Mouse (Mus musculus): ENCODE data around the gene Pld4.

DNA sequence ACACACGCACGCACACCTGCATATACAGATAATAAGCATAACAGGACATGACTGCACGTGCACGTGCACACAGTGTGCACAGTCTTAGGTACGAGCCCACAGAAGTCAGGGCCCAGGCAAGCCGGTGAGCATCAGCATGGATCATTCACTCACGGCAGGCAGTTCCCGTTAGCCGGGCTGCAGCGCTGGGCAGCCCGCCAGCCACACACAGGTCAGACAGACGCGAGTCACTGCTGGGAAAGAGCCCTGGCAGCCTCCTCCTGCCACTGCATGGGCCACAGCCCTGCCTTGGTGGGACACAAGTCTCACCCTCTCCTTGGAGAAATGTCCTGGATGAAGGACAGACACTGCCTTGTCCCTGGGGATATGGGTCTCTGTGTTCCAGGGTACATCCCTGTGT lies 43.6 kb downstream of the Pld4 start:
- no peak for TF ChIP-seq CTCF (IDR thresholded peaks at IDR 0.05; ENCODE audit: low read depth, low read length)
- no peak for TF ChIP-seq POLR2A (IDR thresholded peaks at IDR 0.05; ENCODE audit: extremely low read depth, insufficient read depth, low read length)

All from liver, adult 2 months (tissue).